Mouse (Mus musculus) thymus, postnatal 25 days (tissue): ENCODE measurements at regions not wholly inside any gene's neighbourhood (a gene's known extent, or its start where the extent isn't known, plus 50 kb on each side); places are given as distances from the start of the nearest gene placed in this dataset.

ENCODE experiments used
- DNase-seq: peaks from one replicate; pipeline ENCODE4 v3.0.0; 2022

- DNase-seq = peak; percentile 54
Measured at GRCm38 (mm10) chr8:35249747-35250375, 515.7 kb upstream of the Gm19410 start.

GRCm38 (mm10) chr8:35250641-35251040, 514.9 kb upstream of the Gm19410 start:
- DNase-seq = peak; percentile 75

- no peak for DNase-seq
Measured at GRCm38 (mm10) chr8:35253946-35254345, 511.6 kb upstream of the Gm19410 start.

- DNase-seq = no peak
Measured at GRCm38 (mm10) chr8:35255327-35255726, 510.3 kb upstream of the Gm19410 start.

GRCm38 (mm10) chr8:35256958-35257357, 508.6 kb upstream of the Gm19410 start:
- DNase-seq = peak; percentile 57

GRCm38 (mm10) chr8:35268221-35268620, 497.4 kb upstream of the Gm19410 start:
- DNase-seq = no peak

GRCm38 (mm10) chr8:35268986-35269385, 496.6 kb upstream of the Gm19410 start:
- no peak for DNase-seq

- no peak for DNase-seq
Measured at GRCm38 (mm10) chr8:35275972-35276371, 489.6 kb upstream of the Gm19410 start.

- DNase-seq = no peak
Measured at GRCm38 (mm10) chr8:35276460-35276859, 489.1 kb upstream of the Gm19410 start.

GRCm38 (mm10) chr8:35278946-35279345, 486.6 kb upstream of the Gm19410 start:
- DNase-seq = no peak

- DNase-seq = no peak
Measured at GRCm38 (mm10) chr8:35280741-35281140, 484.8 kb upstream of the Gm19410 start.

- no peak for DNase-seq
Measured at GRCm38 (mm10) chr8:35283366-35283765, 482.2 kb upstream of the Gm19410 start.

- no peak for DNase-seq
Measured at GRCm38 (mm10) chr8:35289018-35289417, 476.6 kb upstream of the Gm19410 start.

GRCm38 (mm10) chr8:35289967-35290366, 475.6 kb upstream of the Gm19410 start:
- DNase-seq = no peak

GRCm38 (mm10) chr8:35293437-35294126, 472.0 kb upstream of the Gm19410 start:
- DNase-seq = no peak

GRCm38 (mm10) chr8:35296936-35297335, 468.7 kb upstream of the Gm19410 start:
- no peak for DNase-seq

- no peak for DNase-seq
Measured at GRCm38 (mm10) chr8:35299088-35299487, 466.5 kb upstream of the Gm19410 start.

GRCm38 (mm10) chr8:35300359-35300758, 465.2 kb upstream of the Gm19410 start:
- no peak for DNase-seq

- no peak for DNase-seq
Measured at GRCm38 (mm10) chr8:35300881-35301521, 464.6 kb upstream of the Gm19410 start.

- no peak for DNase-seq
Measured at GRCm38 (mm10) chr8:35302856-35303255, 462.7 kb upstream of the Gm19410 start.

- DNase-seq = peak; percentile 65
Measured at GRCm38 (mm10) chr8:35321270-35321865, 444.2 kb upstream of the Gm19410 start.

- DNase-seq = no peak
Measured at GRCm38 (mm10) chr8:35323180-35323975, 442.2 kb upstream of the Gm19410 start.
